Mouse (Mus musculus): ENCODE results near the gene Pla2g15.

GRCm38 (mm10) chr8:106189162-106189561, 39.0 kb downstream of the Pla2g15 start:
- TF ChIP-seq CTCF (IDR thresholded peaks at IDR 0.05; ENCODE audit: borderline replicate concordance, insufficient read depth, low read depth, low read length) (no peak), POLR2A (IDR thresholded peaks at IDR 0.05; ENCODE audit: borderline replicate concordance, insufficient read depth, low read length) (no peak)

All from cerebellum, adult 2 months (tissue).